Mouse (Mus musculus): ENCODE data around the gene Elovl5. TPM values are rescaled to one million over a fixed set of nuclear protein-coding genes. Genes with fewer than 3 reads are reported as not detected.

Elovl5 gene
- polyA plus RNA-seq, 1 experiment from 2014 or later = 56.0 TPM

- Histone ChIP-seq H3K27me3 (replicated peaks; ENCODE audit: control insufficient read depth, insufficient read depth, low read length) (no peaks in the 10 kb centered on the region), H3K4me2 (no peak overlapping the region), H3K4me1 (replicated peaks; ENCODE audit: control insufficient read depth, insufficient read depth, low read length) (no peaks in the 10 kb centered on the region), H3K4me3 (ENCODE audit: low read depth, low read length) (no peak overlapping the region), H3K9ac (ENCODE audit: low read depth, low read length) (no peak overlapping the region), H3K9me3 (ENCODE audit: control insufficient read depth, low read length) (no peaks in the 10 kb centered on the region), H3K36me3 (ENCODE audit: control insufficient read depth, insufficient read depth, low read length) (no peaks in the 10 kb centered on the region), H3K27ac (ENCODE audit: low read depth, low read length) (no peak overlapping the region)
- ATAC-seq (replicated peaks; ENCODE audit: low FRiP score) = no peak
- whole genome bisulfite sequencing = 71% methylated on average over 6 of the region's 6 CpGs
- no peak for DNase-seq (ENCODE audit: low spot score)
These were observed 52.2 kb downstream of the Elovl5 start for GRCm38 (mm10) chr9:77969192-77969953.

DNA sequence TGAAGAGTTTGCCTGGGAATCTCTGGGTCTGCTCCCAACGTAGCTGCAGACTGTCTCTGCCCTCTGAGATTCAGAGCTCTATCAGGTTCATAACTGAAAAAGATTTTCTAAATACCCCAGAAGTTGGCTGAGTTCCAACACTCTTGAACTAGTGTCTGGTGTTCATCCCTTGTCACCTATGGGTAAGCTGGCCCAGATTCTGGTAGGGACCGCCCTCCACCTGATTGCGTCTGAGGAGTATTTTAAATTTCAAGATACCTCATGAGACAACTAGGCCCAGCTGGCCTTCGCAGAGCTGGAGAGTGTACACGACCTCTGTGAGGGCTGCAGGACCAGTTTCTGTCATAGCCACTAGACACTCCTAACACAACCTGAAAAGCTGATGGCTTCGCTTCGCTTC is 61.8 kb downstream of the Elovl5 start:
- H3K27ac ChIP-seq (ENCODE audit: low read depth, low read length) = no peak overlapping the region
- DNase-seq (ENCODE audit: low spot score) (no peak), ATAC-seq (replicated peaks; ENCODE audit: low FRiP score) (no peak)
- H3K36me3 ChIP-seq (ENCODE audit: control insufficient read depth, insufficient read depth, low read length) = peaks cover 16% of the 10 kb centered on the region
- H3K4me2 ChIP-seq = no peak overlapping the region
- no peak overlapping the region for H3K9ac ChIP-seq (ENCODE audit: low read depth, low read length)
- no peaks in the 10 kb centered on the region for H3K9me3 ChIP-seq (ENCODE audit: control insufficient read depth, low read length)
- WGBS = 85% methylated on average over 7 of the region's 7 CpGs
- no peak overlapping the region for H3K4me3 ChIP-seq (ENCODE audit: low read depth, low read length)
- H3K27me3 ChIP-seq (replicated peaks; ENCODE audit: control insufficient read depth, insufficient read depth, low read length) = no peaks in the 10 kb centered on the region
- no peaks in the 10 kb centered on the region for H3K4me1 ChIP-seq (replicated peaks; ENCODE audit: control insufficient read depth, insufficient read depth, low read length)

DNA sequence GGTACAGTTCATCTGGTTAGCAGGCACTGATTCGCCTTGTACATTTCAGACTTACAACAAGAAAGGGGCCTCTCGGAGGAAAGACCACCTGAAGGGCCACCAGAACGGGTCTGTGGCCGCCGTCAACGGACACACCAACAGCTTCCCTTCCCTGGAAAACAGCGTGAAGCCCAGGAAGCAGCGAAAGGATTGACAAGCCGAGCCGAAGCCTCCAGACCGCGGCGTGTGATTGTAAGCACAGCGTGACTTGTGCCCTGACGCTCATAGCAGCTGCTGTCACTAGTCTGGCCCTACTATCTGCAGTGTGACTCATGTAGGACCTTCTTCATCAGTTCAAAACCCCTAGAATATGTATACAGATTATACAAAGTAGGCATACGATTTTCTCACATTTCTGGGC is 65.5 kb downstream of the Elovl5 start:
- no peak overlapping the region for H3K27ac ChIP-seq (ENCODE audit: low read depth, low read length)
- no peaks in the 10 kb centered on the region for H3K4me1 ChIP-seq (replicated peaks; ENCODE audit: control insufficient read depth, insufficient read depth, low read length)
- H3K9me3 ChIP-seq (ENCODE audit: control insufficient read depth, low read length) = no peaks in the 10 kb centered on the region
- 87% methylated on average over 16 of the region's 16 CpGs for WGBS
- ATAC-seq (replicated peaks; ENCODE audit: low FRiP score) (no peak), DNase-seq (ENCODE audit: low spot score) (no peak)
- no peak overlapping the region for H3K9ac ChIP-seq (ENCODE audit: low read depth, low read length)
- H3K36me3 ChIP-seq (ENCODE audit: control insufficient read depth, insufficient read depth, low read length) = peaks cover 12% of the 10 kb centered on the region
- no peak overlapping the region for H3K4me3 ChIP-seq (ENCODE audit: low read depth, low read length)
- no peaks in the 10 kb centered on the region for H3K27me3 ChIP-seq (replicated peaks; ENCODE audit: control insufficient read depth, insufficient read depth, low read length)
- no peak overlapping the region for H3K4me2 ChIP-seq

DNA sequence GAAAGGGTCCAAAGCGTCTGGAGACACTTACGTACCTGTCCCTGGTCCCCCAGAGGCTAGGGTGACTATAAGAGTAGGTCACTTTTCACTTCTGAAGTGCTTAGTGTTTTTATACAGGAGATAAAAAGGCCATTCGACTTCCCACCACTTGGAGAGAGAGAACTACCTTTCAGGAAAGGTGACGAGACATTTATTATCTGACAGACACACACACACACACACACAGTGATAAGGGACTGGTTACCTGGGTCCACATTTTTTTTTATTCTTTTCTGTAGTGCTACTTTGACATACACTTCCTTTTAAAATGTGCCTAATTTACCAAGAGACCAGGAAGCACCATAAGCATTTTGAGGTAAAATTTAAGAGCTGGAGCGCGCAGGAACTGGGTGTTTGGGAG is 66.4 kb downstream of the Elovl5 start:
- DNase-seq (ENCODE audit: low spot score) (no peak), ATAC-seq (replicated peaks; ENCODE audit: low FRiP score) (0 out of 2 replicates have a peak, but pooled peaks have one; percentile 39)
- Histone ChIP-seq H3K4me1 (replicated peaks; ENCODE audit: control insufficient read depth, insufficient read depth, low read length) (no peaks in the 10 kb centered on the region), H3K9ac (ENCODE audit: low read depth, low read length) (no peak overlapping the region), H3K36me3 (ENCODE audit: control insufficient read depth, insufficient read depth, low read length) (peaks cover 12% of the 10 kb centered on the region), H3K27me3 (replicated peaks; ENCODE audit: control insufficient read depth, insufficient read depth, low read length) (no peaks in the 10 kb centered on the region), H3K27ac (ENCODE audit: low read depth, low read length) (no peak overlapping the region), H3K4me3 (ENCODE audit: low read depth, low read length) (no peak overlapping the region), H3K4me2 (no peak overlapping the region), H3K9me3 (ENCODE audit: control insufficient read depth, low read length) (no peaks in the 10 kb centered on the region)
- WGBS = 75% methylated on average over 6 of the region's 6 CpGs

DNA sequence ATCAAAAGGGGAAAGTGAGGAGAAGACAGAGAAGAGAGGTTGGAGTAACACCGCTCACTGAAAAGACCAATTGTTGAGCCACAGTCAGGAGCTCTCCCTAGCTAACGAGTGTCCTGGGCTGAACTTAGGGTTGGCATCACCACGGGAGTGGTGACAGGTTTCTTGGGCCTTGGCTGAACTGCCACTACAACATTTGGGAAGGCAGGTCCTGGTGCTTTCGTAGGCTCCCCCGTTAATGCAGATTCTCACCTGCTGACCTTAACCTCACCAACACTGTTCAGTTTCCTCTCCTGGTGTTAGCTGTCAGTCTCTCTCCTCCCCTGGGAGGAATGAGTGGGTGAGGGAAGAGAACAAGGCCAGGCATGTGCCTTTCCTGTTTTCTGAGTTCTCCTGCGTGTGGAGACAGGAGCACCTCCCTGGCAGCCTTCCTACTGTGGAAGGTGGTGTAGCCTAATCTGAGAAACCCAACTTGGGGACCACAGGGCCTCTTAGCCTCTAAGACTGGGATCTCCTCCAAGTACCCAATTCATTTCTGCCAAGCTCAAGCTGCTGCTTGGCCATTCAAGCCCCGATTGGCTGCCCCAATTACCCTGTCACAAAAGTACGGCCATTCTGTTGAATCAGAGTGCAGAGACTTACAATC is 69.1 kb downstream of the Elovl5 start:
- no peak overlapping the region for H3K27ac ChIP-seq (ENCODE audit: low read depth, low read length)

DNA sequence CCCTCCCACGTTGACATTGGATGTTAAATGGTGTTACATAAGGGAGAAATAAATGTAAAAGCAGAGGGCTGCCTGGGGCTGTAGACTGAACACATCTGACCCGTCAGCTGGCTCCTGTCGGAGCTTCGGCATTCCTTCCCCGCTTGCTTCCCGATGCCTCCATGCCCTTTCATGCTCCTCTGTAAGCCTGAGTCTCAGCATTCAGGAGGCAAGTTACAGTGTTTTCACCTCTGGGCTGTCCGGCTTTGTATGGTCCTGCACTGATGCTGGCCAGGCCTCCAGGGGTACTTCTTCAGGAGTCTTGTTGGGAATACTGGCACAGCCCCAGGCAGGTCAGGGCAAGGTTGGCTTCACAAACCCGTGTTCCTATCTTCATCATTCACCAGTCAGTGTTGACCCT is 72.5 kb downstream of the Elovl5 start:
- Histone ChIP-seq H3K4me3 (ENCODE audit: low read depth, low read length) (no peak overlapping the region), H3K36me3 (ENCODE audit: control insufficient read depth, insufficient read depth, low read length) (no peaks in the 10 kb centered on the region; the same call in 1 of the 2 replicates), H3K4me1 (replicated peaks; ENCODE audit: control insufficient read depth, insufficient read depth, low read length) (peaks cover 5% of the 10 kb centered on the region; the same call in 1 of the 2 replicates), H3K27me3 (replicated peaks; ENCODE audit: control insufficient read depth, insufficient read depth, low read length) (no peaks in the 10 kb centered on the region), H3K27ac (ENCODE audit: low read depth, low read length) (no peak overlapping the region), H3K9me3 (ENCODE audit: control insufficient read depth, low read length) (no peaks in the 10 kb centered on the region), H3K4me2 (no peak overlapping the region), H3K9ac (ENCODE audit: low read depth, low read length) (no peak overlapping the region)
- 79% methylated on average over 8 of the region's 8 CpGs for WGBS
- ATAC-seq (replicated peaks; ENCODE audit: low FRiP score) = no peak
- no peak for DNase-seq (ENCODE audit: low spot score)

More for the DNA sequence above, 69.1 kb downstream of the Elovl5 start:
- Histone ChIP-seq H3K4me2 (no peak overlapping the region), H3K27me3 (replicated peaks; ENCODE audit: control insufficient read depth, insufficient read depth, low read length) (no peaks in the 10 kb centered on the region), H3K9me3 (ENCODE audit: control insufficient read depth, low read length) (no peaks in the 10 kb centered on the region), H3K9ac (ENCODE audit: low read depth, low read length) (no peak overlapping the region), H3K4me3 (ENCODE audit: low read depth, low read length) (no peak overlapping the region), H3K36me3 (ENCODE audit: control insufficient read depth, insufficient read depth, low read length) (peaks cover 6% of the 10 kb centered on the region), H3K4me1 (replicated peaks; ENCODE audit: control insufficient read depth, insufficient read depth, low read length) (no peaks in the 10 kb centered on the region)
- ATAC-seq (replicated peaks; ENCODE audit: low FRiP score) (no peak), DNase-seq (ENCODE audit: low spot score) (no peak)
- WGBS = 86% methylated on average over 8 of the region's 8 CpGs

- H3K4me3 ChIP-seq (ENCODE audit: low read depth, low read length) = no peak overlapping the region
- no peak overlapping the region for H3K4me2 ChIP-seq
- H3K27me3 ChIP-seq (replicated peaks; ENCODE audit: control insufficient read depth, insufficient read depth, low read length) = no peaks in the 10 kb centered on the region
- no peak for DNase-seq (ENCODE audit: low spot score)
- H3K9ac ChIP-seq (ENCODE audit: low read depth, low read length) = no peak overlapping the region
- 77% methylated on average over 8 of the region's 8 CpGs for WGBS
- H3K27ac ChIP-seq (ENCODE audit: low read depth, low read length) = no peak overlapping the region
- H3K4me1 ChIP-seq (replicated peaks; ENCODE audit: control insufficient read depth, insufficient read depth, low read length) = peaks cover 5% of the 10 kb centered on the region; the same call in 1 of the 2 replicates
- H3K36me3 ChIP-seq (ENCODE audit: control insufficient read depth, insufficient read depth, low read length) = no peaks in the 10 kb centered on the region
- no peak for ATAC-seq (replicated peaks; ENCODE audit: low FRiP score)
- no peaks in the 10 kb centered on the region for H3K9me3 ChIP-seq (ENCODE audit: control insufficient read depth, low read length)
These were observed 73.1 kb downstream of the Elovl5 start for GRCm38 (mm10) chr9:77990278-77990677.

DNA sequence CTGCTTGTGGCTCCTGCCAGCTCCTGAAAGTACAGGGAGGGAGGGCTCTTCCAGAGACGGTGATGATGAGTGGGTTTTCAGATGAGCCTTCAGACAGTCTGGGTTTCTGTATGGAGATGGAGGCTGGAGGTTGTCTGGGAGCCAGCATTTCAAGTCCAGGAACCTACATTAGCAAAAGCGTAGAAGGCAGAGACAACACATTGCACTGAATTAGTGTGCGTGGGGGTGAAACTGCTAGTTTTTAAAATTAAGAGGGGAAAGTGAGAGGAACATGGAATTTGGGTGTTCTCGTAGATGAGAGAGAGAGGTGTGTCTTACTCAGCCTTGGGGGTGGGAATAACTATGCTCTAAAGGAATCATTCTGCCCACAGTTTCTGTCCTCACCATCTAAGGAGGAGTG is 74.5 kb downstream of the Elovl5 start:
- Histone ChIP-seq H3K4me3 (ENCODE audit: low read depth, low read length) (no peak overlapping the region), H3K4me1 (replicated peaks; ENCODE audit: control insufficient read depth, insufficient read depth, low read length) (peaks cover 5% of the 10 kb centered on the region; the same call in 1 of the 2 replicates), H3K9ac (ENCODE audit: low read depth, low read length) (no peak overlapping the region), H3K27me3 (replicated peaks; ENCODE audit: control insufficient read depth, insufficient read depth, low read length) (no peaks in the 10 kb centered on the region), H3K9me3 (ENCODE audit: control insufficient read depth, low read length) (no peaks in the 10 kb centered on the region), H3K4me2 (no peak overlapping the region), H3K27ac (ENCODE audit: low read depth, low read length) (no peak overlapping the region), H3K36me3 (ENCODE audit: control insufficient read depth, insufficient read depth, low read length) (no peaks in the 10 kb centered on the region)
- DNase-seq (ENCODE audit: low spot score) (no peak), ATAC-seq (replicated peaks; ENCODE audit: low FRiP score) (no peak)
- WGBS = 84% methylated on average over 4 of the region's 4 CpGs

DNA sequence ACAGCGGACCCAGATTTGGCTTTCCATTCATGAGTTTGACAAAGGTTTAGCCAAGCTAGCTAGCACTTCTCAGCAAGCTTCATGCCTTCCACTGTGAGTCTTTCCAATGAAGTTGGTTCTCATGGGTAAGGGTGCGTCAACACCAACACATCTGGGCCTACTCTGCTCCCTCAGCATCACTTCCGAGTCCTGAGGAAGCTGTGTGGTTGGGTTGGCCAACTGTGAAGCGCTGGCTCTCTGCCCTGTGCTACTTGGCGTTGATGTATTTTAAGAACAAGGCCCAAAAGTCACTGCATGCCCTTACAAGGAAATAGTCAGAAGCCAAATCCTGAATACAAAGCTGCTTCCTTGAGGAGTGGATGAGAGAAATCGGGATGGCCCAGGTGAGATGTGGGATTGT is 75.1 kb downstream of the Elovl5 start:
- H3K9me3 ChIP-seq (ENCODE audit: control insufficient read depth, low read length) = no peaks in the 10 kb centered on the region
- ATAC-seq (replicated peaks; ENCODE audit: low FRiP score) (no peak), DNase-seq (ENCODE audit: low spot score) (no peak)
- no peak overlapping the region for H3K9ac ChIP-seq (ENCODE audit: low read depth, low read length)
- no peak overlapping the region for H3K4me2 ChIP-seq
- no peak overlapping the region for H3K4me3 ChIP-seq (ENCODE audit: low read depth, low read length)
- WGBS = 95% methylated on average over 6 of the region's 6 CpGs
- no peaks in the 10 kb centered on the region for H3K36me3 ChIP-seq (ENCODE audit: control insufficient read depth, insufficient read depth, low read length)
- H3K4me1 ChIP-seq (replicated peaks; ENCODE audit: control insufficient read depth, insufficient read depth, low read length) = peaks cover 5% of the 10 kb centered on the region; the same call in 1 of the 2 replicates
- H3K27ac ChIP-seq (ENCODE audit: low read depth, low read length) = no peak overlapping the region
- H3K27me3 ChIP-seq (replicated peaks; ENCODE audit: control insufficient read depth, insufficient read depth, low read length) = no peaks in the 10 kb centered on the region
